Mouse (Mus musculus) gastrocnemius, adult 2 months (tissue): ENCODE data around the gene Smim13. TPM values are rescaled to one million over a fixed set of nuclear protein-coding genes. Genes with fewer than 3 reads are reported as not detected.
A peak's percentile ranks its signal among the peaks of the same experiment; 100 is the strongest.
"Not testable (repeated sequence)": the region's sequence is repeated elsewhere in the genome, so short reads cannot be mapped to it uniquely, and the experiment has no call there.

Experiments used
- DNase-seq: peaks from one replicate; pipeline ENCODE4 v3.0.0; 2022
- H3K27ac ChIP-seq: fragments of 200-600 bp; 2 replicates; pipeline ENCODE4 v1.8.1; 2022; ENCODE audit warnings: mild to moderate bottlenecking
- H3K4me3 ChIP-seq: fragments of 200-600 bp; 2 replicates; pipeline ENCODE4 v1.8.1; 2022; ENCODE audit warnings: mild to moderate bottlenecking, moderate library complexity
- CTCF ChIP-seq: fragments of 200-600 bp; IDR thresholded peaks from 2 replicates; pipeline ENCODE4 v1.8.1; 2022; ENCODE audit warnings: antibody characterized with exemption, mild to moderate bottlenecking, moderate library complexity
- intact Hi-C: fragments of 180-260 bp; cut with DNase I; formaldehyde crosslinking; loops from one replicate; pipeline ENCODE4 v1.15.1; 2025
- total RNA-seq, 2 experiments: library from RNA; stranded (reverse); gene quantifications; 2 replicates each; pipeline ENCODE4 v1.2.3; 2021

The Smim13 gene
- total RNA-seq, 2 experiments from 2014 or later: 37.7 to 42.7 TPM

GRCm38 (mm10) chr13:41244306-41244830 is 5.3 kb upstream of the Smim13 start:
- no peak overlapping the region for H3K4me3 ChIP-seq
- peak; percentile 63 for DNase-seq
- intact Hi-C loops: loop anchor here (10.0 kb wide), 1 partner anchor 230 kb away; the partner anchor contains the start of gene Tmem14c
- peak overlapping the region; percentile 71 for H3K27ac ChIP-seq
- TF ChIP-seq CTCF: peak; percentile 43

GRCm38 (mm10) chr13:41248751-41249520 is 708 bp upstream of the Smim13 start:
- DNase-seq: no peak
- peak overlapping the region; percentile 99 for H3K27ac ChIP-seq
- H3K4me3 ChIP-seq: peak overlapping the region; percentile 90
- intact Hi-C loops: loop anchor here (10.0 kb wide), 1 partner anchor 234 kb away; the partner anchor contains the start of gene Tmem14c
- no peak for TF ChIP-seq CTCF

GRCm38 (mm10) chr13:41250318-41250981 is 806 bp downstream of the Smim13 start:
- intact Hi-C loops: no loop called here
- peak overlapping the region; percentile 99 for H3K27ac ChIP-seq
- peak overlapping the region; percentile 90 for H3K4me3 ChIP-seq
- DNase-seq: no peak
- TF ChIP-seq CTCF: no peak

- DNase-seq, H3K27ac ChIP-seq, intact Hi-C loops: not testable (repeated sequence)
- H3K4me3 ChIP-seq: peak overlapping the region; percentile 90
These were observed 1.6 kb downstream of the Smim13 start for GRCm38 (mm10) chr13:41251232-41251631.

GRCm38 (mm10) chr13:41251667-41252066 is 2.0 kb downstream of the Smim13 start:
- DNase-seq: no peak
- no peak for TF ChIP-seq CTCF

GRCm38 (mm10) chr13:41252141-41252540 is 2.5 kb downstream of the Smim13 start:
- no peak for TF ChIP-seq CTCF
- Histone ChIP-seq H3K4me3 (no peak overlapping the region), H3K27ac (no peak overlapping the region)
- intact Hi-C loops: no loop called here
- DNase-seq: no peak

More at GRCm38 (mm10) chr13:41251667-41252066, 2.0 kb downstream of the Smim13 start:
- intact Hi-C loops: no loop called here
- no peak overlapping the region for H3K4me3 ChIP-seq
- no peak overlapping the region for H3K27ac ChIP-seq

- DNase-seq: no peak
- intact Hi-C loops: no loop called here
- no peak for TF ChIP-seq CTCF
These were observed 3.1 kb downstream of the Smim13 start for GRCm38 (mm10) chr13:41252736-41253135.

GRCm38 (mm10) chr13:41256126-41256525 is 6.5 kb downstream of the Smim13 start:
- DNase-seq: no peak
- Histone ChIP-seq H3K4me3 (no peak overlapping the region), H3K27ac (no peak overlapping the region)
- no peak for TF ChIP-seq CTCF
- intact Hi-C loops: no loop called here

More at GRCm38 (mm10) chr13:41252736-41253135, 3.1 kb downstream of the Smim13 start:
- Histone ChIP-seq H3K27ac (no peak overlapping the region), H3K4me3 (no peak overlapping the region)

GRCm38 (mm10) chr13:41256962-41257361 is 7.3 kb downstream of the Smim13 start:
- no peak for TF ChIP-seq CTCF
- Histone ChIP-seq H3K4me3 (no peak overlapping the region), H3K27ac (no peak overlapping the region)
- intact Hi-C loops: no loop called here
- DNase-seq: no peak

- intact Hi-C loops: no loop called here
- no peak for DNase-seq
- Histone ChIP-seq H3K4me3 (no peak overlapping the region), H3K27ac (peak overlapping the region; percentile 53; the same call in 1 of the 2 replicates)
- TF ChIP-seq CTCF: no peak
These were observed 8.2 kb downstream of the Smim13 start for GRCm38 (mm10) chr13:41257851-41258250.

- H3K4me3 ChIP-seq, H3K27ac ChIP-seq, intact Hi-C loops, DNase-seq: not testable (repeated sequence)
These were observed 12.0 kb downstream of the Smim13 start for GRCm38 (mm10) chr13:41261617-41262016.

GRCm38 (mm10) chr13:41263304-41264006 is 13.8 kb downstream of the Smim13 start:
- Histone ChIP-seq H3K27ac (no peak overlapping the region), H3K4me3 (no peak overlapping the region)
- intact Hi-C loops: no loop called here
- TF ChIP-seq CTCF: no peak
- no peak for DNase-seq
